Mouse (Mus musculus): ENCODE measurements around the gene Arid1b.

DNA sequence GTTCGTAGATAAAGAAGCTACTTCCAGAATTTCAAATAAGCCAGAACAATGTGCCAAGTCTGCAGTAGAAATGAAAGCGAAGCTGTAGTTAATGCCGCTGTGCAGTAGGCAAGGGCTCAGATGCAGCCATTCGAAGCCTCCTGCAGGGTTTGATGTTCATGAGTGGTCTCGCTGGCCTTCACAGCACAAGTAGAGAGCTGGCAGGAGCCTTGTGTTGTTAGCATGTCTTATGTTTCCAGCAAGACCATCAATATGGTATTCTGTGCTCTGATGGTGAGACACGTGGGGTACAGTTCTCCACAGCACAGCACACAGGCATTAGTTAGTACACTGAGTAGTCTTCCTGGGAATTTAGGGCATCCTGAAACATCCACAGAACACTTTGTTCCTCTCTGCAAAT, 111.6 kb downstream of the Arid1b start:
- TF ChIP-seq CTCF (IDR thresholded peaks at IDR 0.05; ENCODE audit: control insufficient read depth, insufficient read depth, insufficient read length) (no peak), USF1 (IDR thresholded peaks at IDR 0.05; ENCODE audit: low read depth) (no peak), FOSL1 (IDR thresholded peaks at IDR 0.05; ENCODE audit: insufficient read depth, low read length, poor library complexity, severe bottlenecking) (no peak), MYOG (IDR thresholded peaks at IDR 0.05; ENCODE audit: control insufficient read depth, extremely low read depth, insufficient read length) (no peak), MAX (IDR thresholded peaks at IDR 0.05) (no peak), MYOD1 (IDR thresholded peaks at IDR 0.05; ENCODE audit: control insufficient read depth, insufficient read length, low read depth) (no peak)
